Mouse (Mus musculus) layer of hippocampus, adult 11-12 months (tissue): ENCODE results near the gene B9d2.
"Not testable (repeated sequence)": the region's sequence is repeated elsewhere in the genome, so short reads cannot be mapped to it uniquely, and the experiment has no call there.

ENCODE experiments used
- DNase-seq: peaks from one replicate; pipeline ENCODE4 v3.0.0; 2022; ENCODE audit warnings: low spot score

Gene B9d2

DNA sequence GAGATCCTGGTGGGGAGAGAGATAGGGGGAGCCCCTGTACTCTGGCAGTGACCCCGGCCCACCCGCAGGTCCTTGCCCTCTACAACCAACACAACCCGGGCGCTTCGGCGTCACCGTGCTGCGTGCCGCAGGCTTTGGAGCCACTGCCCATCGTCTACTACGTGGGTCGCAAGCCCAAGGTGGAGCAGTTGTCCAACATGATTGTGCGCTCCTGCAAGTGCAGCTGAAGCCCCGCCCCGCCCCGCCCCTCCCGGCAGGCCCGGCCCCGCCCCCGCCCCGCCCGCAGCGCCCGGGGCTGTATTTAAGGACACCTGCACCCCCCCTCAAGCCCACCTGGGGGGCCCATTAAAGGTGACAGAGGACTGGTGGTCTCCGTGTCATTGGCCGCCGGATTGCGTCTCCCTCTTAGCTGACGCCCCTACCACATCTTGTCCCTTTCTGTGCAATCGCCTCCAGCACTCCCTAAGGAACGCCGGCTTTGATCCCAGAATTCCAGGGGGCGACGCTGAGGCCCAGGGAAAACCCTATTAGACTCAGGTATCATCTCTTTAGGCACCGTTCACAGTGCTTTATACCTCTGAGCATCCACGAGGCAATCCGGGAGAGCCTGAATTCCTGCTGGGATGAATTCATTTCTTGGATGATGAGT, 24.3 kb downstream of the B9d2 start:
- DNase-seq, result no peak

DNA sequence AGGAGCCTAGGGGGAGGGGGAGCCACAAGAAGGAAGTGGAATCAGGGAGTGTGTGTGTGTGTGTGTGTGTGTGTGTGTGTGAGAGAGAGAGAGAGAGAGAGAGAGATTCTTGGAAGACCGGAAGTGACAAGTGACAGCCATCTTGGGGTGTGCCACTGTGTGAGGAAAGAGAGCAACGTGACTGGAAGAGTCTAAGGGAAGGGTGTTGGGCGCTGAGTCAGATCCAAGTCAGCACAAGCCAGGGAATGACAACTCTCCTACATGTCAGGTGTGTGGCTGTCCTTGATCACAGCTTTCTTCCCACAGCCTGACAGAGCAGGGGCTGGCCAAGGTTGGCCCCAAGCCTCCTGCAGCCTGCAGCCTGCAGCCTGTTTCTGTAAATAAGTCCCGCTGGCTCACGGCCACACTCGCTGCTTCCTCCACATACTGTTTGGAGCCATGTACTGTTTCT, 25.2 kb downstream of the B9d2 start:
- DNase-seq, result no peak

DNA sequence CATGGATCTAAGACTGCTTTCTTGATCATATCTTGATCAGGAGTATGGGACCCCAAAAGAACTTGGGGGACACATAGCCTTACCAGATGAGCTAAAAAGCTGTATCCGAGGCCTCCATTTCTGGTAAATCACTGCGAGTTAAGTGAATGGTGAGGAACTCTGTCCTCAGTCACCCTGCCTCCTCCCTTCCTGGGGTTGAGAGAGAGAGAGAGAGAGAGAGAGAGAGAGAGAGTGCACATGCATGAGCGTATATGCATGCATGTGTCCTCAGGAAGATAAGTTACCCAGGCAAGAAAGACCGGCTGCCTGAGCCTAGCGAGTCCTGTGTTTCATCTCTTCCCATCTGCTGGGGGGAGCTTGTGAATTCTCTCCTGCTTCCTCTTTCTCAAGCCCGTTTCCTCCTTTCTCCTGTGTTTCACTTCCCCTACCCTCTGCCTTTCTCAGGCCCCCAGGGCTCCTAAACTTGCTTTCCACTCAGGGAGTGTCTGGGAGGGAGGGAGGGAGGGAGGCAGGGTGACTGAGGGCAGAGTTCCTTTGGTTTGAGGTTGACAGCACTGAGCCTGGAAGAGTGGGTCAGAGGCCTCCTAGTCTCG, 26.1 kb downstream of the B9d2 start:
- no peak for DNase-seq

DNA sequence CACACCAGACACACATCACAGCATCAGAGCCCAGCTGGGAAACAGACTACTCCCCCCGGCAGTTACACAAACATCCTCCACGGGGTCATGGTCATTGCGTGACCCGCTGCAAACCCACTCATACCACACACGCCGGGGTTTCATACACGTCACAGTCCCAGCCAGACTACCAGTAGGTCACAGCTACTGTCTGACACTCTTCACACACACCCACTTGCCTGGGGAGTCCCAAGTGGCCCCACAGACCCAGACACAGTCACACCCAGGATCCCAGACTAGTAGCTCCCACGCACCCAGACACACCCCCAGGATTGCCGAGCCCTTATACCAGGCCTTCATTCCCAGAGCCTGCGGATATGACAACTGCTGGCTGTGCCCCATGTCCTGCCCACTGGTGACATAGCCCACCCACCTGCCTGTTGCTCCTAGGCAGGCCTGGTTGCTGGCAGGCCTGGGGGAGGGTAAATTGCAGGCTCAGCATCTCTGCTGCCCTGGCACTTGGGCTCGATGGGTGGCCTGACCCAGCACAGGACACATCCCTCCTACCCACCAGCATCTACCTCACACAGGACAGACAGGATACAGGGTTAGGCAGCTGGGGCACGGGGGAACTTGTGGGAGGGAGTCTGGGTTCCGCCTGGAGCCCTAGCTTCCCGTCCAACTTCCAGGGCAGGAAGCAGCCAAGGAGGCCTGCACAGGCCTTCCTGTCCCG, 27.2 kb downstream of the B9d2 start:
- DNase-seq, result no peak

DNA sequence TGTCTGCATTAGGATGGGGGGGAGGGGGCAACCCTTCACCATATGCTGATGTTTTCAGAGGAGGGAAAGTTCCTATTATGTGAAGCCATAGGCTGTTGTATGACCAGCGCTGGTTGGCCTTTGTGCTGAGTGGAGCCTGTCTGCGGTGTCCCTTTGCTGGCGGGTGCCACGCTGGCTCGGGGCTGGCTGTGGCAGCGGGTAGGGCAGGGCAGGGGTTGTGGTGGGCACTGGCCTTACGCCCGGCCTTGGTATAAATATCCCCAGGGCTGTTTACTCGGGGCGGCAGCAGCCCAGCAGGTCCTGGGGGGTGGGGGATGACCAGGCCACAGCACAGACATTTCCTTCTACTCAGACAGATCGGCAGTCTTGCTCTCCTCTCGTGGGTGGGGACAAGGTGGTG, 29.4 kb downstream of the B9d2 start:
- peak; percentile 67 for DNase-seq

DNA sequence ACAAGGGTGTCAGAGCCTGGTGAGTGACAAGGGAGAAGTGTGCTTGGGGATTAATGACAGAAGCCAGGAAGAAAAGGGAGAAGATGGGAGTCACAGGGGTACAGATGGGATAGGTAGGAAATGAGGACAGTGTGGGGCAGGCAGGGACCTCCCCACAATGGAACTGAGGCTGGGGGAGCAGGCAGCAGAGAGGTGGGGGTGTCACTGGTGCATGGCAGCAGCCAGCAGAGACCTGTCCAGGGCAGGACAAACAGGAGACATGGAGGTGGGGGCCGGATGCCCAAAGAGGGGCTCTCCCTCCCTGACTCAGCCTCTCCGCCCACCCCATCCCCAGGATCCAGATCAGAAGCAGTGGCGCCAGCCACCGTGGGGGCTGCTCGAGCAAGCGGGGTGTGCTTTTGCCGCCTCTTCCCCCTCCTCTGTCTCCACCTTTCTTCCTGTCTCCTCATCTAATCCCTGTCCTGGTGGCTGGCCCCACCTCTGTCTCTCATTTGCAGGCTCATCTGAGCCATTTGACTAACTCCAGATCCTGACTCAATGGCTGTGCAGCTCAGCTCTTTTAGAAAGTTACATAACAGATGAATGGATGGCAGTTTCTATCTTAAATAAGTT, 30.0 kb downstream of the B9d2 start:
- DNase-seq, result no peak

DNA sequence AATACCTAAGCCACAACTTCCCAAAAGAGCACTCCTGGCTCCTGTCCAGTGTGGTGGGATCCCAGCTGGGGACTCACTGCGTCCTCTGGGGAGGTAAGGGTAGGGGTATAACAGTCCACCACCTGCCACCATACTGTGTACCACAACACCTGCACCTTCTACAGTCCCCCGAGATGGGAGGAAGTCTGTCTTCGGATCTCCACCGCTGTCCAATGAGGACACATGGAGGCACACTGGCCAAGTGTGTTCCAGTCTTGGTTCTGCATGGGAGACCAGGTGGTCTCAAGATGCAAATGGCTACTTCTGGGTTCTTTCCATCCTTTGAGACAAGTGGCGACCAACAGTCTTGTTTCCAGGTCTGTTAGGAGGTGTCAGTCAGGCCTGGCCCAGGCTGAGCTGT, 30.6 kb downstream of the B9d2 start:
- DNase-seq, result no peak

DNA sequence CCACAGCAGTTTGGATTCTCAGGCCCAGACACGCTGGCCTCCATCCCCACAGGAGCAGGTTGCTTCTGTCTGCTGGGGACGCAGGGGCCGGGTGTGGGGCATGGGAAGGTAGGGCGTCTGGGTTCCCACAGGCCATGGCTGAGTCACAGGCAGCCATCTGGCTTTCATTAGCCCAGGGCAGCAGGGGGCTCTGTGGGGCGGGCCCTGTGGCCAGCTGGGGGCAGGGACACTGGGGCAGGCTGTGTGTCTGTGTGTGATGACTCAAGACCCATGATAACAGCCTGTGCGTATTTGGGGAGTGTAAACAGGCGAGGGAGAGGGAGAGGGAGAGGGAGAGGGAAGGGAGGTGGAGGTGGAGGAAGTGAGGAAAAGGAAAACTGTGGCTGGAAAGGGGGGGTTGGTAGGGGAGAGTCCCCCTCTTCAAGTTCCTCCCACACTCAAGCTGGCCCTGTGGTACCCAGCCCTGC, 31.2 kb downstream of the B9d2 start:
- no peak for DNase-seq

DNA sequence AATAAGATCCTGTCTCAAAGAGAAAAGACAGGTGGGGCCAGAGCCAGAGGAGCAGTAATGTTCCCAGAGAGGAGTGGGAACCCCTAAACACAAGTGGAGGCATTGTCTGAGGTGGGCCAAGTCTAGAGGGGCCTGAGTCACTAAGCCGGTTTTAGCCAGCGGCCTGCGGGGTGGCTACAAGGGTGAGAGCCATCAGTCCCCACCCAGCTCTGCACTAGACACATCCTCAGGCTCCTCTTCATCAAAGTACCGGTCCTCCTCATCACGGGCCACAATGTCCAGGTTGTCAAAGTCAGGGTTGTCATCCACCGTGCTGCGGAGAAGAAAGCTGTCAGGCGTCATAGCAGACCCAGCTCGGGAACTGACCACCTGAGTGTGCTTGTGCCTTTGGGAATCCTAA, 32.2 kb downstream of the B9d2 start:
- DNase-seq, result no peak

DNA sequence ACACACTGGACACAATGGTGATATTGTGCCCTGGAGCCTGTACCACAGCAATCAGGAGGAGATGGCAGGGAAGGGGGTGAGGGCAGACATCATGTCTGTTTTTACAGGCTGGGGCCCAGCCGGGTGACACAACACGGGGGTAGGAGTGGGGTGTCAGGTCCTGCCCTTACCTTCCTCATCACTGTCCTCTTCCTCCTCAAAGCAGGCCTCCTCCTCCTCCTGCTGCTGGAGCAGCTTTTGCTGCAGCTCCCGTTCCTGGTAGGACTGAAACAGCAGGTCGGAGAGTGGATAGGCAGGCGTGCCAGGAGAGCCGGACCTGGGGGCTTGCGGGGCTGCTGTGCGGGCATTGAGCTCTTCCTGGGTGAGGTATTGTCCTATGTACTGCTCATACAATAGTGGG, 34.0 kb downstream of the B9d2 start:
- DNase-seq, result no peak

DNA sequence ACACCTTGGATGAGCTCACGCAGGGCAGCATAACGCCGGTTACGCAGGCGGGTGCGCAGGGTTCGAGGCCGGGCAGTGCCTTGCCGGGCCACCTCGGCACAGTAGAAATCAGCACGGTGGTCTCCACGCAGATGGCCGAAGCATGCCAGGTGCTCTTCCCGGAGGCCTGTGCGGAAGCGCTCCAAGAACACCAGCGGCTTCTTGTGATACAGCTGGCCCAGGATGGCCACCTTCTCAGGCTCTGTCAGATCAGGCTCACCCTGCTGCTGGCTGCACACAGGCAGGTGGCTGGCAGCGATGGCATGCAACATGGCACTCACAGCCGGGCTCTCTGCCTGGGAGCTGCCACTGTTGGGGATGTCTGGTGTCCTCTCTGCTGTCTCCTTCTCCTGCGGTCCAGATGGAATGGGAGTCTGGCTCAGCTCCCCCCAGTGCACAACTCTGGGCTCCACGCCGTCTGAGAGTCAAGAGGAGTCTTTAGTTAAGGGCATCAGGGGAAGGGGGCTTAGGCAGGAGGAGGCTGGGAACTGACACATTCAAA, 35.2 kb downstream of the B9d2 start:
- DNase-seq, result no peak

DNA sequence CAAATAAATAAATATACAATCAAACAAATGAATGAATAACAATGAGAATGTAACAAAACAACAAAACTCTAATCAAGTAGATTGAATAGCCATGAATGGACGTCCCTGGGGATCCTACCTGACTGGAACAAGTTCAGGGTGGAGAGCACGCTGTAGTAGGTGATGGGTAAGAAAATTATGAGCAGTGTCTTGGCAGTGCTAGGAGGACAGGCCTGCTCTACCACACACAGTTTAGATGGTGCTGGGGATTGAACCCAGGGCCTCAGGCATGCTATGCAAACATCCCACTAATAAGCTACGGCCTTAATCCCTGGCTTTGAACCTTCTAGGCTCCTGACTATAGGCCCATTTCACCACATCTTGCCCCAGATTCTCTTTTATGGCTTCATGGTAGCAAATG, 36.9 kb downstream of the B9d2 start:
- no peak for DNase-seq

DNA sequence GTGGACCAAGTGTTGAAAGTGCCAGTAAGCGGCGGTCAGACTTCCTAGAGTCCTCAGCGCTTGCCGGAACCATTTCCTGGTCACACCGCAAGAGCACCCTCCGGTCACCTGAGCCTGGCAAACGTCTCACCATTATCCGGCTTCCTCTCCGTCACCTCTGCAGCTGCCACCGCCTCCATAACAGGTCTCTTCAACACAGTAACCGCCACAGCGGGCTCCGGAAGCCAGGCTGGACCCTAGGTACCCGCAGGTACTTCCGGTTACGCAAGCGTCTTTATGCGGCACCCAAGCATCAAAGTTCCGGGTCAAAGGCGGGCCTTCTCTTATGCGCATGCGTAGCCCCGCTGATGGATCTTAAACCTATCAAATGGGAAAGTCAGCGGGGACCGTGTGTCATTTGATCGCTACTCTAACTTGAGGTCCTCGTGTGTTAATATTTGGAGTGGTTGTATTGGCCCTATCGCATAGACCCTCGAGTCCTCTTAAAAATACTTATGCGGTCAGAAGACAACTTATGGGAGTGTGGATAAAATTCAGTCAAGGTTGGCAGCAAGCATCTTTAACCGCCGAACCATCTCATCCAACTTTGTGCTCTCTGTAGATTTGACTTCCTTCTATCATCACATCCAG, 38.3 kb downstream of the B9d2 start, which contains the start of gene Ccdc97:
Ccdc97 (minus strand) TSS at position 301 of the 630 bp plus-strand sequence.
- DNase-seq, result peak; percentile 96

DNA sequence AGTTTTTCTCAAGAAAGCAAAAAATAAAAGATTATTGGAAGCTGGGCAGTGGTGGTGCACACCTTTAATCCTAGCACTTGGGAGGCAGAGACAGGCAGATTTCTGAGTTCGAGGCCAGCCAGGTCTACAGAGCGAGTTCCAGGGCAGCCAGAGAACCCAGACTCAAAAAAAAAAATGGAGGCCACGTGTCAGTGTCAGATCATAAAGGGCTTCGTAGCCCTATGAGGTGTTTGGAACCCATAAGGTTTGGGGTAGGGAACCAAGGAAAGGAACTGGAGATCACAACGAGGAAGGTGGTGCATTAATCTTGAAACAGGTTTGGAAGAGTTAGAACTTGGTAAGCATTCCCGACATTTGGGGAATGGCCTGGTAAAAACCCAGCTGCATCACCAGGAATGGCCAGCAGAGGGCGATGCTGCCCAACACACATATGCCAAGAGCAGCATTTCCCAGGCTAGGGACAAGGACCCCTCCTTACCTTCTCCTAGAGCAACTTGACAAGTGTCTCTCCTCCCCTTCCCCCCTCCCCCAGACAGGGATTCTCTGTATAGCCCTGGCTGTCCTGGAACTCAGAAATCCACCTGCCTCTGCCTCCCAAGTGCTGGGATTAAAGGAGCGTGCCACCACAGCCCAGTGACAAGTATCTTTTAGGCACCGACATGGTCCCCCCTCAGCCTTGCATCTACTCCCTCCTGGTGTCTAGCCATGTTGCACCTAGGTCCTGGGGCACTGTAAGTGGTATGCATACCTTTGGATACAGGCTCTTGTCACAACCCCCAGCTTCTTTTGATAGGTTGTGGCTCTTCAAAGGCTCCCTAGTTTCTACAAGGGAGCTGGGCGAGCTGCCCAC, 39.4 kb downstream of the B9d2 start:
- DNase-seq, result peak; percentile 88

DNA sequence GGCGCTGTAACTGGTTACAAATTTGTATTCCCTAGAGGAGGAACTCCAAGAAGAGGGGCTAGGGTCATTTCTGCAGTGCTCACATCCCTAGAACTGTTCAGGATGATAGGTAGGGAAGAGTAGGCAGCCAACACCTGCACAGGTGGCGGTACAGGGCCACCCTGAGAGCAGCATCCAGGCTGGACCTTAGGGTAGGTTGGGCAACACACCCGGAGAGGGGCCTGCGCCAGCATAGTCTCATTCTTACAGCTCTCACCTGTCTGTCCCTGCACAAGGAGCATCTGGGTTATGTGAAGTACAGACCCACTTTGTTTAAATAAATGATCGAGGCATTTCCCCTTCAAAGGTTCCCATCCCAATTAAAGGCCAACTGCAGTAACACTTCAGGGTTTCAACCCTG, 40.2 kb downstream of the B9d2 start:
- no peak for DNase-seq

DNA sequence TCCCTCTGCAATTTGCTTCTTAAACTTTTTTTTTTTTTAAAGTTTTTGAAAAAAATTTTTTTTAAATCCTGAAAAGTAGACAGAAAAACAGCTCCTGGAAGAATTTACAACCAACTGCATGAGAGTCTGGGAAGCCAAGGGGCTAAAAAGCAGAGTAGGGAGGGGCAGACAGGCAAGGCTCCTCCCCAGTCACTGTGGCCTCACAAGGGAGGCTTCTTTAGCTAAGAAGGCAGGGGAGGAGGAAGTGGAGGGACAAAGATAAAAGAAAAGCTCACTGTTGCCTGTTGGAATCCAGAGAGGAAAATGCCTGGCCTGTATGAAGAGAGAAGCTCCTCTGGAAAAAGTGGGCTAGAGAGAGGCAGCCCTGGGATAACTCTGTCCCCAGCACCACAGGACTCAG, 41.2 kb downstream of the B9d2 start:
- not testable (repeated sequence) for DNase-seq

DNA sequence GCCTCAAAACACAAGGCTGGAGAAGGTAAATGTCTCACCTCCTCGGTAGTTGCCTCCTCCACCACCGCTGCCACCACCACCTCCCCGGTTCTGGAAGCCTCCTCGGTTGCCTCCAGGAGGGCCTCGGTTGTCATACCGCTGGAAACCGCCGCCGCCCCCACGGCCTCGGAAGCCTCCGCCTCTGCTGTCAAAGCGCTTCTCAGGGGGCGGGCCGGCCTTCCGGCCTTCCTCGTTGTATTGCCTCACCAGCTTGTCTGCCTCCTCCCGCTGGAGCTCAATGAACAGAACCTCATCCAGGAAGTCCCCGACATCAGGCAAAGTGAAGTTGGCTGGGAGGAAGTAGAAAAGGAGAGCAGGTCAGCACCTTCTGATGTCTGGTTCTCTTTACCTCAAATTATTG, 45.3 kb downstream of the B9d2 start:
- DNase-seq, result no peak

DNA sequence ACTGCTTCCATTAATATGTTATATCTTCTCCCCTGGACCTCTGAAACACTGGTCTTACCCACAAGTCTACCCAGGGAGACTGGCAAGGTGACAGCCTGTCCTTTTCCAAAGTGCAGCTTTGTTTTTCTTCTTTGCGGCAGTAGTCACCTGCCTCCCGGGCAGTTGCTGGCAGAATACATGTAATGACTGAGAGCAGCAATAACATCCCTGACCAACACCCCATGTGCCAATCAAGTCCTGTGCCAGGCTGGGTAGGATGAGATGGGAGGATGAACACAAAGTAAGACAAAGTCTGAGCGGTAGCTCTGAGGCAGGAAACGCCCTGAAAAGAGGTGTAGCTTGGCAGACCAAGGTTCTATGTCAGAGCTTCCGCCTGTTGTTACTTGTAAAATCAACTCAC, 47.2 kb downstream of the B9d2 start:
- no peak for DNase-seq

DNA sequence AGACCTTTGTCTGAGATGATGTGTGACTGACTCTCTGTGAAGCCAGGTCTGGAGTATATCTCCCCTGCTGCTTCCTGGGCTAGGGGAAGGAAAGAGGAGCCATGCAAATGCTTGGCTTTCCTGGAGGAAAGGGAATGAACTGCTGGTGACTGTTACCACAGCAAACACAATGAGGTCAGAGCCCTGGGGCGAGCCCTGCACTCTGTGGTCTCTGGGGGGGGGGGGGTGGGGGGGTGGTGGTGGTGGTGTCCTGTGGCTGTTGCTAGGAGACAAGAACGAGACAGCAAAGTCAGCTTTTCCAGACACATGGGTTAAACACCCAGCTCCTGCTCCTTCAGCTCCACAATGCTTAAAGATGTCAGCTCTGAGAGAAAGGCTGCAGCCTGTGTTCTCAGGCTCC, 48.8 kb downstream of the B9d2 start:
- DNase-seq, result no peak

DNA sequence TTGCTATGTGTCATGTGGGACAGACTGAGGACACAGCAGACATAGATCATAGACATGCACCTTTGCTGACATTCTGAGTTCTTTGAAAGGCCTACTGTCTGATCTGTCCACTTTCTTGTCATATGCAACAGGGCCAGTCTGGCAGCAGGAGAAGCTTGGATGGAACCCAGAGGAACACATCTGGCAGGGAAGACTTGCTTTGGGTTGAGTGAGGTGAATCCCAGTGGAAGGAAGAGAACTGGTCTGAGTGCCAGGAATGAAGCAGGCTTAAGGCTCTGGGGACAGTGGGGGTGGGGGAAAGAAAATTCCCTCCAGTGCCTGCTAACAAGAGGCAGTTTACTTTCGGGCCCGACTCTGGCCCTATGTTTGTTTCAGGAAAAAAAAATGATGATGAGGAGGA, 49.3 kb downstream of the B9d2 start:
- DNase-seq, result no peak
